Mouse (Mus musculus) cerebellum, postnatal 36 days (tissue): ENCODE results near the gene Ablim1.

ENCODE experiments used
- DNase-seq, 2 experiments: peaks; one replicate each; pipeline ENCODE4 v3.0.0; 2021 to 2022; ENCODE audit warnings: mixed read lengths in 2 of 2

Ablim1 gene

GRCm38 (mm10) chr19:57314346-57315012, at the start of gene Ablim1:
Ablim1 (minus strand) TSS chr19:57314919.
- peak; percentile 73 to 77 for DNase-seq

DNA sequence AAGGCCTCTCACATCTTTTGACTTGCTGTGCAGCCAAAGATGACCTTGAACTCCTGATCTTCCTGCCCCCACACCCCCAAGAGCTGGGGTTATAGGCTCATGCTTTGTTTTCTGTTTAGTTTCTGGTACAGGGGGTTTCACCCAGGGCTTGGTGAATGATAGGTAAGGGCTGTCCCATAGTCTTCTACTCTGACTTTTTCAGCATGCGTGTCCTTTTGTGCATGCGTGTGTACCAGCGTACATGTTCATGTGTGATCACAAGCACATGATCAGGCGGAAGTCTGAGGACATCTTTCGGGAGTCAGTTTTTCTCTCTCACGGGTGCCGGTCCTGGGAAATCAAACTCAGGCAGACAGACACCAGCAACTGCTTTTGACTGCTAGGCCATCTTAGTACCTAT, 48.8 kb upstream of the Ablim1 start:
- DNase-seq, result no peak

DNA sequence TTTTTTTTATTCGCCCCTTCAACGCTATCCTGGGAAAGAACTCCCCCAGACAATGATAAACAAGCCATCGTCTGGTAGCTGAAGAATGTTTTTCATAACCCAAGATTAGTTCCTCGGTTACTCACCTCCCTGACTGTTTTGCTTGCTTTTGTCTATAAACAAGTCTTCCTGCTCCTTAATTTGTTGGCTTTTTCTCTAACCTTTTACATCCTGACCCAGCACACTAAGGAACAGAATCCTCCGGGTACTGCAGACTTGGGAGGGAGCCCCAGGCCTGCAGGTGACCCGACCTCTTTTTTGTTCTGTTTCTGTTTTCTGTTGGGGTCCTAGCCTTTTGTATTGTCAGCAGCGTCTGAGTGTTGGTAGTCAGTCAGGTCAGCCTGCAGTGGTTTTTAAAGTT, 48.4 kb upstream of the Ablim1 start:
- DNase-seq, result no peak

DNA sequence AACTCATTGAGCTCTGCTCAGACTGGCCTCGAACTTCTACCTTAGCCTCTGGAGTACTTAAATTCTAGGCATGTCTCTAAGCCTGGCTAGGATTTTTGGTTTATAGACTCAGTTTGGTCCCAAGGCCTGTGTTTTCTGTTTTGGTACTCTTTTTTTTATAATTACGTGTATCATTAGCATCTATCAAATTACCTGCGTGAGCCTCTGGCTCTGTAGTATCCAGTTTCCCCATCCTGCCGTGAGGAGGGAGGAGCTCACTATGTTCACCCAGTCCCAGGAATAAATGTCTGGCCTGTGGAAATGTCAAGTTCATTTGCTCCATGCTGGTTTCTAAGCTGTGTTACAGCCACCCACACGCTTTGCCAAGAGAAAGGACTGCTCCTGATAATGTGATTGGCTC, 47.9 kb upstream of the Ablim1 start:
- DNase-seq, result peak in 1 of 2 experiments; percentile 30

DNA sequence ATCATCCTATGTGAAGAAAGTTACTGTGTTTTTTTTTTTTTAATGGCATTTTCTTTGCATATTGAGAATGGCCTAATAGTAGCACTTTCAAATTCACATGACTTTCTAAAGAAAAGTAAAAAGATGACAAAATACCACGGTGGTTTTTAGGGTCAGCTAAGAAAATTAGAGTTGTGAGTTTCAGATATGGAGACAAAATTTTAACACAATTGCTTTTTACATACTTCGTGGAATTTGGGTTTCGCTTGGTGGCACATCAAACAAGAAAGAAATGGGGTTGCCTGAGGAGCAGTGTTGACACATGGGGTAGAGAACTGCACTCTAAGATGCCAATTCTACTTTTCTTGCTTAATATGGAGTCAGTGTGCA, 47.2 kb upstream of the Ablim1 start:
- DNase-seq, result no peak

- DNase-seq, result peak; percentile 65
These were observed 46.6 kb upstream of the Ablim1 start for GRCm38 (mm10) chr19:57361131-57361938.

DNA sequence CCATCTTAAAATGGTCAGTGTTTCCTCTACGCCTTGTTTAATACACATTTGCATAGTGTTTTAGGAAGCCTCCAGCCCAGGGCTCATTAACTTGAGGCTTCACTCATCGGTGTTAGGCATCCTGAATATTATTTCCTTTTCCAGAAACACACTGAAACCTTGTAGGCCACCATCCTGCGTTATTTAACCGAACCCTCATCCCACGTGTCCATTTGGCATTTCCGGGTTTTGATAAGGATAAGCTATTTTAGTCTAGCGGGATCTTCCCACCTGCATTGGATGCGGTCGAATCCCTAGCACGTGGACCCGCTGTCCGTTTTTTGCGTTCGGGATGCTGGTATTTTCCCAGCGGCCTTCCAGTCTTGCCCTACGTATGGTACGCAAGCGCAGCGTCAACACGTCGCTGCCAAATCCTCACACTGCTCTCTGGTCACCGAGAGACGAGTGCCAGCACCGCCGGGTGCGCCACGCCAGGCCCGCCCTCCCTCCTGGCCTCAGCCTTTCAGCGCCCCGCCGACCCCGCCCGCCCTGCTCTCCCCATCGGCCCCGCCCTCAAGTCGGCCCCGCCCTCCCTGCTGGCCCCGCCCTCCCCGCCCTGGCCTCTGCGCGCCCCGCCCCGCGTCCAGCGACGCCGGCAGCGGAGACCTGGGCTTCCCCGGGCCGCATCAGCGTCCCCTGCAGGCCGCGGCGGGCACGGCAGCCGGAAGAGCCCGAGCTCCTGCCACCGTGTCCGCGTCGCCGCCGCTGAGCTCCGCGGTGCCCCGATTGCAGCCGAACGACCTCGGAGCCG, 45.8 kb upstream of the Ablim1 start, which contains the start of gene Fam160b1:
TSS of gene Fam160b1 (plus strand) at position 340 of the 790 bp plus-strand sequence.
- peak; percentile 93 to 96 for DNase-seq

GRCm38 (mm10) chr19:57359701-57360326, 45.1 kb upstream of the Ablim1 start:
- peak; percentile 20 to 37 for DNase-seq

DNA sequence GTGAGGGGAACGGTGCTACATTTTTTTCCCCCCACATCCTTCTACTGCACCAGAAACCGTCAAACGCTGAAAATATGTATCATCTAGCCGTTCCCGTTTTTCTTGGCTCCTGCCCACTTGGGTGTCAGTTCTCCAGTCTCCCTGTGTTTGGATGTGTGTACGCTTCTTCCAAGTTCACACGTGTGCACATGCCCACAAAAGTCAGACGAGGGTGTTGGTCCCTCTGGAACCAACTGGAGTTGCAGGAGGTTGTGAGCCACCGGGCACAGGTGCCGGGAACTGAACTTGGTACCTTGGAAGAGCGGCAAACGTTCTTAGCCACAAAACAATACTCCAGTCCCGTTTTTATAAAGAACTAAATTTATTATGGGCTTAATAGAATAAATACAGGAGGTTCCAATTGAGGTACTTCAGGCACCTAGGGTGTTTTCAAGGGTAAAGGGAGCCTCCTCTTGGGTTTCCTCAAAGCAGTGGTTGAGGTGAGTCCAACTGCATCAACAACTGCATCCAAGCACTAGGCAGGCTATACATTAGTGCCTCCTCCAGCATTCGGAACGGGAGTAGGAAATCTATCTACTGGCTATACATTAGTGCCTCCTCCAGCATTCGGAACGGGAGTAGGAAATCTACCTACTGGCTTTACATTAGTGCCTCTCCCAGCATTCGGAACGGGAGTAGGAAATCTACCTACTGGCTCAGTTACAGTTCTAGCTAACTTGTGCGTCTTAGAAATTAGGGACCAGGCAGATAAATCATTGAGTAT, 44.3 kb upstream of the Ablim1 start:
- DNase-seq, result no peak

DNA sequence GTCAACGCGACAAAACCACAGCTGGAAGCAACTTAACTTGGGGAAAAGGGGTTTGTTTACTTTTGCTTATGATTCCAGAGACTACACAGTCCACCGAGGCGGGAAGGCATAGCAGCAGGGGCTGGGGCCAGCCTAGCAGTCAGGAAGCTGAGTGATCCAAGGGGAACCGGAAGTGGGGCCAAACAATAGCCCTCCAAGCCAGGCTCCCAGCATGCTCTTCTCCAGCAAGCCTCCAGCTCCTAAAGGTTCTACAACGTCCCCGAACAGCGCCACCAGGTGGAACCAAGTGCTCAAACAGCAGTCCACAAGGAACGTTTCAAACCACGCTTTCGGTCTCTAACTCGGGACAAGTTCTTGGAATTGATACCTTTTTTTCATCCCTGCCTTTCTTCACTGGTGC, 43.6 kb upstream of the Ablim1 start:
- DNase-seq, result peak; percentile 30 to 44

- DNase-seq, result no peak
These were observed 43.1 kb upstream of the Ablim1 start for GRCm38 (mm10) chr19:57357811-57358210.

- DNase-seq, result no peak
These were observed 42.5 kb upstream of the Ablim1 start for GRCm38 (mm10) chr19:57357244-57357643.

DNA sequence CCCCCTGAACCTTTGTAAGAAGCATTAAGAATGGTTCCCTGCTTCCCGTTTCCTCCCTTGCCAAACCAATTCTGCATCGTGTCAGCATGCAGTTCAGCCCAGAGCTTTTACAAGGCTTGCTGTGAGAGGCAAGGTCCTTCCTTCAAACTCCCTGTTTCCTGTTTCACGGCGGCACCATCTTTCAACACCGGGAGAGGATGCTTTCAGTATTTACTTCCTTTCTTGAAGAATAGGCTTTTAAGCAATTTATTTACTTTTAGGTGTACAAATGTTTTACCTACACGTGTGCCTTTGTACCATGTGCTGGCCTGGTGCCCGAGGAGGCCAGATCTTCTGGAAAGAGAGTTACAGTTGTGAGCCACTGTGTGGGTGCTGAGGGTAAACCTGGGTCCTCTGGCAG, 41.6 kb upstream of the Ablim1 start:
- no peak for DNase-seq

GRCm38 (mm10) chr19:57355451-57356251, 40.9 kb upstream of the Ablim1 start:
- no peak for DNase-seq

- no peak for DNase-seq
These were observed 40.0 kb upstream of the Ablim1 start for GRCm38 (mm10) chr19:57354715-57355114.

- DNase-seq, result no peak
These were observed 39.3 kb upstream of the Ablim1 start for GRCm38 (mm10) chr19:57354050-57354449.

DNA sequence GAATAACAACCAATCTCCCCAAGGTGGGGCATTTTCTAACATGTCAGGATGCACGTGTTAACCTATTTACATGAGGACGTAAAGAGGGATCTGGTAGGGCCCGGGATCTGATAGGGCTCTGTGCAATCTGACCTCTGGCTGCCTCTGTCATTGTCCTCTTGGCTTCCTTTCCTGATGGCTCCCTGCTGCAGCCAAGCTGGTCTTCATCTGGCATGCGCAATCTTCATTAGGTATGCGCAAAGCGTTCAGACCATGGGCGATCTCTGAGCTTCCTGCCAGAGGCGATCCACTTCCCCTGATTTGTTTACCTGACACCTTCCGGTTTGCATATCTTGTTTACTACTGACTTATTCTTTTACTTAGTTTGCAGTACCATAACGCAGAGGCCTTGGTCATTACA, 38.5 kb upstream of the Ablim1 start:
- DNase-seq, result no peak

GRCm38 (mm10) chr19:57352337-57352935, 37.7 kb upstream of the Ablim1 start:
- no peak for DNase-seq

- no peak for DNase-seq
These were observed 34.4 kb upstream of the Ablim1 start for GRCm38 (mm10) chr19:57349096-57349495.

DNA sequence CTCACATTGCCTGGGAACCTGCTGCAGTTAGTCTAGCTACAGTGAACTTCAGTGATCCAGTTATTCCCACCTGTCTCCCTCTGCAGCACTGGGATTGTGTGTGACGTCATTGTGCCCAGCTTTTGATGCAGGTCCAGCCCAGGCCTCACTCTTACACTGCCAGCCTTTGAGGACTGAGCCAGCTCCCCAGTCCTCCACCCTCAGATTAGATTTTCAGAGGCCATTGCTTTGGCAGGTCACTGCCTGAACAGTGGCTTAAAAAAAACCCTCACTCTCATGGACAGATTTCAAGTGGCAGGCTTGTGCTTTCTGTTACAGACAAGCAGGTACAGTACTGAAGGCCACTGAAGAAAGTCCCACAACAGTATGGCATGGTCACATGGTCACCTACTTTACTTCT, 30.0 kb upstream of the Ablim1 start:
- DNase-seq, result no peak

GRCm38 (mm10) chr19:57343860-57344259, 29.1 kb upstream of the Ablim1 start:
- no peak for DNase-seq
